Mouse (Mus musculus): Measurements from ENCODE around the gene Sfxn4. TPM values are rescaled to one million over a fixed set of nuclear protein-coding genes. Genes with fewer than 3 reads are reported as not detected.

The Sfxn4 gene
- total and polyA plus RNA-seq, 3 experiments = 0.13 to 6.1 (median 0.82) TPM

DNA sequence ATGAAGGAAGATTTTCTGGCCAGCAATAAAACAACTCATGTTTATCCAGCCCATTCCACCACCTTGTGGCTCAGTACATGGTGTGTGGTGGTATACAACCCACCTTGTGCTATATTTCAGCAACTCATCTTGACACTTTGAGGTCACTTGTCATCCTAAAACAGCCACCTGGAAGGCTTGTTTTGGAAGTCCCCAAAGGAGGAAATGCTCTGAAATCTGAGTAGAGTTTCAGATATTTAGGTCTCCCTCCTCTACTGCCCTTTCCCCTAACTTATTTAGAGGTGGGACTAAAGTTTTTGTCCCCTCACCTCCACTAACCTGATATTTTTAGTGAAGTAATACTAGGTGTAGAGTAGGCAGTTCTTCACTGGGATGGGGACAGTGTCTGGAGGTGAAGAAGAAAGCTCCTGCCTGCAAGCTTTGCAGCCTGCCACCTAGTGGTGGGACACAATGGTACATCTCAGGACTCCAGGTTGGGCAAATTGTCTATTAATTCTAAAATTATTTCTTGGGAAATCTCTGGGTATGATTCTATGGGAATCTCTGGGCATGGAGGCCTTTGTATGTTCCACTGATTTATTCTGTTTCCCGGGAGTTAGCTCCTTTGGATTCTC, 30.8 kb upstream of the Sfxn4 start:
- Histone ChIP-seq H3K36me3 (replicated peaks) (no peaks in the 10 kb centered on the region), H3K4me1 (ENCODE audit: insufficient read depth, low read depth, low read length) (peaks cover 32% of the 10 kb centered on the region), H3K9me3 (replicated peaks) (no peaks in the 10 kb centered on the region), H3K4me3 (ENCODE audit: low read depth, low read length) (no peak overlapping the region), H3K27me3 (ENCODE audit: insufficient read depth, low read length) (no peaks in the 10 kb centered on the region)
- DNase-seq (ENCODE audit: low spot score) = peak; percentile 35
- no peak for TF ChIP-seq TAL1 (conservative IDR thresholded peaks at IDR 0.05; ENCODE audit: low read depth, low read length)
- peak; percentile 71 for TF ChIP-seq CTCF (IDR thresholded peaks at IDR 0.05; ENCODE audit: low read depth, low read length)
- ATAC-seq (ENCODE audit: extremely low read depth, insufficient number of reproducible peaks, low FRiP score, poor library complexity, severe bottlenecking) = no peak

GRCm38 (mm10) chr19:60891123-60891470, 29.8 kb upstream of the Sfxn4 start:
- H3K36me3 ChIP-seq (replicated peaks) = no peaks in the 10 kb centered on the region
- no peak for ATAC-seq (ENCODE audit: extremely low read depth, insufficient number of reproducible peaks, low FRiP score, poor library complexity, severe bottlenecking)
- no peaks in the 10 kb centered on the region for H3K27me3 ChIP-seq (ENCODE audit: insufficient read depth, low read length)
- DNase-seq (ENCODE audit: low spot score) = no peak
- H3K9me3 ChIP-seq (replicated peaks) = no peaks in the 10 kb centered on the region
- H3K4me3 ChIP-seq (ENCODE audit: low read depth, low read length) = no peak overlapping the region; the same call in 1 of the 2 replicates
- TF ChIP-seq GATA1 (IDR thresholded peaks at IDR 0.05; ENCODE audit: borderline replicate concordance, low read length) (no peak), TAL1 (conservative IDR thresholded peaks at IDR 0.05; ENCODE audit: low read depth, low read length) (no peak), GATA2 (IDR thresholded peaks at IDR 0.05; ENCODE audit: borderline replicate concordance, low read depth, low read length) (no peak), POLR2AphosphoS5 (IDR thresholded peaks at IDR 0.05; ENCODE audit: insufficient replicate concordance, low read depth, low read length) (no peak), CTCF (IDR thresholded peaks at IDR 0.05; ENCODE audit: low read depth, low read length) (no peak)
- peaks cover 32% of the 10 kb centered on the region for H3K4me1 ChIP-seq (ENCODE audit: insufficient read depth, low read depth, low read length)

GRCm38 (mm10) chr19:60890391-60891122, 29.3 kb upstream of the Sfxn4 start:
- H3K9me3 ChIP-seq (replicated peaks) = no peaks in the 10 kb centered on the region
- no peaks in the 10 kb centered on the region for H3K27me3 ChIP-seq (ENCODE audit: insufficient read depth, low read length)
- H3K4me1 ChIP-seq (ENCODE audit: insufficient read depth, low read depth, low read length) = peaks cover 32% of the 10 kb centered on the region
- H3K36me3 ChIP-seq (replicated peaks) = no peaks in the 10 kb centered on the region
- peak overlapping the region; percentile 90 for H3K4me3 ChIP-seq (ENCODE audit: low read depth, low read length)
- DNase-seq (ENCODE audit: low spot score) (no peak), ATAC-seq (ENCODE audit: extremely low read depth, insufficient number of reproducible peaks, low FRiP score, poor library complexity, severe bottlenecking) (no peak)
- TF ChIP-seq CTCF (IDR thresholded peaks at IDR 0.05; ENCODE audit: low read depth, low read length) (no peak), POLR2AphosphoS5 (IDR thresholded peaks at IDR 0.05; ENCODE audit: insufficient replicate concordance, low read depth, low read length) (no peak), GATA2 (IDR thresholded peaks at IDR 0.05; ENCODE audit: borderline replicate concordance, low read depth, low read length) (no peak), TAL1 (conservative IDR thresholded peaks at IDR 0.05; ENCODE audit: low read depth, low read length) (no peak)

- DNase-seq (ENCODE audit: low spot score) (peak; percentile 95), ATAC-seq (ENCODE audit: extremely low read depth, insufficient number of reproducible peaks, low FRiP score, poor library complexity, severe bottlenecking) (peak; percentile 82)
- H3K36me3 ChIP-seq (replicated peaks) = no peaks in the 10 kb centered on the region
Measured at GRCm38 (mm10) chr19:60889714-60890315, 28.5 kb upstream of the Sfxn4 start, which contains the start of gene Grk5. Gene Grk5, plus strand, starts transcription at chr19:60889749.

GRCm38 (mm10) chr19:60889101-60889713, 27.9 kb upstream of the Sfxn4 start:
- H3K9me3 ChIP-seq (replicated peaks) = no peaks in the 10 kb centered on the region
- DNase-seq (ENCODE audit: low spot score) (peak; percentile 46), ATAC-seq (ENCODE audit: extremely low read depth, insufficient number of reproducible peaks, low FRiP score, poor library complexity, severe bottlenecking) (peak; percentile 57)
- TF ChIP-seq POLR2AphosphoS5 (IDR thresholded peaks at IDR 0.05; ENCODE audit: insufficient replicate concordance, low read depth, low read length) = no peak
- TF ChIP-seq CTCF (IDR thresholded peaks at IDR 0.05; ENCODE audit: low read depth, low read length) = peak; percentile 58
- H3K4me3 ChIP-seq (ENCODE audit: low read depth, low read length) = peak overlapping the region; percentile 90
- H3K27me3 ChIP-seq (ENCODE audit: insufficient read depth, low read length) = no peaks in the 10 kb centered on the region
- H3K36me3 ChIP-seq (replicated peaks) = no peaks in the 10 kb centered on the region
- H3K4me1 ChIP-seq (ENCODE audit: insufficient read depth, low read depth, low read length) = peaks cover 30% of the 10 kb centered on the region

More at GRCm38 (mm10) chr19:60889714-60890315, 28.5 kb upstream of the Sfxn4 start, which contains the start of gene Grk5:
- TF ChIP-seq POLR2AphosphoS5 (IDR thresholded peaks at IDR 0.05; ENCODE audit: insufficient replicate concordance, low read depth, low read length) (no peak), TAL1 (conservative IDR thresholded peaks at IDR 0.05; ENCODE audit: low read depth, low read length) (no peak), GATA1 (IDR thresholded peaks at IDR 0.05; ENCODE audit: borderline replicate concordance, low read length) (no peak), GATA2 (IDR thresholded peaks at IDR 0.05; ENCODE audit: borderline replicate concordance, low read depth, low read length) (no peak), CTCF (IDR thresholded peaks at IDR 0.05; ENCODE audit: low read depth, low read length) (no peak)
- Histone ChIP-seq H3K9me3 (replicated peaks) (no peaks in the 10 kb centered on the region), H3K4me1 (ENCODE audit: insufficient read depth, low read depth, low read length) (peaks cover 30% of the 10 kb centered on the region), H3K27me3 (ENCODE audit: insufficient read depth, low read length) (no peaks in the 10 kb centered on the region), H3K4me3 (ENCODE audit: low read depth, low read length) (peak within 1 kb of the TSS; percentile 90)

DNA sequence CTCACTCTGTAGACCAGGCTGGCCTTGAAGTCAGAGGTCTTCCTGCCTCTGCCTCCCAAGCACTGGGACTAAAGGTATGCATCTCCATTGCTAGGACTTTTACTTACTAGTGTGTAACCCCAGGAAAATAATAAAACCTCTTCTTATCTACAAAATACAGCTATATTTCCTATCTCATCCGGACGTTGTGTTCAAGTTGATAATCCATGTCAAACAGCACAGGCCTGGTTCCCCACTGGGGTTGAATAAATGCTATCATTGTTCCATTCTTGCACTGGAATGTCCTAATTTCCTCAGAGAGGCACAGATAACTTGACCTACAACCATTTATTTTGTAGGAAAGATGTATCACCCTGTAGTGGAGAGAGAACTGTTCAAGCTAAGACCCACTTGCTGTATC, 26.4 kb upstream of the Sfxn4 start:
- H3K9me3 ChIP-seq (replicated peaks) = no peaks in the 10 kb centered on the region
- no peaks in the 10 kb centered on the region for H3K36me3 ChIP-seq (replicated peaks)
- ATAC-seq (ENCODE audit: extremely low read depth, insufficient number of reproducible peaks, low FRiP score, poor library complexity, severe bottlenecking) = peak; percentile 10; the same call in 1 of the 2 replicates
- H3K4me3 ChIP-seq (ENCODE audit: low read depth, low read length) = no peak overlapping the region
- peaks cover 32% of the 10 kb centered on the region for H3K4me1 ChIP-seq (ENCODE audit: insufficient read depth, low read depth, low read length)
- H3K27me3 ChIP-seq (ENCODE audit: insufficient read depth, low read length) = no peaks in the 10 kb centered on the region
- DNase-seq (ENCODE audit: low spot score) = no peak
- peak; percentile 54 for TF ChIP-seq TAL1 (conservative IDR thresholded peaks at IDR 0.05; ENCODE audit: low read depth, low read length)
- no peak for TF ChIP-seq POLR2AphosphoS5 (IDR thresholded peaks at IDR 0.05; ENCODE audit: insufficient replicate concordance, low read depth, low read length)

Measured in G1E (cell line).